Mouse (Mus musculus) myocyte (in vitro differentiated cells): ENCODE data around the gene Dguok. TPM values are rescaled to one million over a fixed set of nuclear protein-coding genes. Genes with fewer than 3 reads are reported as not detected.

Experiments
- H3K27me3 ChIP-seq: one replicate; pipeline ENCODE4 v1.6.1; 2011; ENCODE audit not compliant: control insufficient read depth, insufficient read depth, insufficient read length
- H3K36me3 ChIP-seq: one replicate; pipeline ENCODE4 v1.6.1; 2011; ENCODE audit not compliant: control insufficient read depth, insufficient read depth
- H3K4me2 ChIP-seq: one replicate; pipeline ENCODE4 v1.6.1; 2011; ENCODE audit warnings: low read depth, control low read depth
- H3K4me3 ChIP-seq: one replicate; pipeline ENCODE4 v1.5.1; 2011; ENCODE audit warnings: mild to moderate bottlenecking, control low read depth, moderate library complexity
- H3K79me2 ChIP-seq: one replicate; pipeline ENCODE4 v1.6.1; 2011; ENCODE audit not compliant: control insufficient read depth, insufficient read depth
- H3ac ChIP-seq: one replicate; pipeline ENCODE4 v1.6.1; 2011; ENCODE audit not compliant: control insufficient read depth, insufficient read length
- CEBPB ChIP-seq: IDR thresholded peaks from 2 replicates; pipeline ENCODE4 v1.6.1; 2011; ENCODE audit warnings: mild to moderate bottlenecking, moderate library complexity; ENCODE audit not compliant: poor library complexity, insufficient read depth, severe bottlenecking
- E2F4 ChIP-seq: IDR thresholded peaks from one replicate; pipeline ENCODE4 v1.6.1; 2011; ENCODE audit warnings: mild to moderate bottlenecking, control low read depth, moderate library complexity; ENCODE audit not compliant: insufficient read depth
- MAX ChIP-seq: IDR thresholded peaks from one replicate; pipeline ENCODE4 v1.6.1; 2011; ENCODE audit warnings: low read depth, mild to moderate bottlenecking, control low read depth
- MYOD1 ChIP-seq, 3 experiments: IDR thresholded peaks; one replicate each; pipeline ENCODE4 v1.6.1; 2011; ENCODE audit warnings: control low read depth in 2 of 3, low read depth in 2 of 3, mild to moderate bottlenecking in 2 of 3, moderate library complexity in 1 of 3; ENCODE audit not compliant: insufficient read length in 2 of 3, control insufficient read depth in 1 of 3
- MYOG ChIP-seq, 3 experiments: IDR thresholded peaks; one replicate each; pipeline ENCODE4 v1.6.1; 2011; ENCODE audit warnings: control low read depth in 2 of 3, low read depth in 2 of 3, mild to moderate bottlenecking in 2 of 3; ENCODE audit not compliant: insufficient read length in 2 of 3, control insufficient read depth in 1 of 3, insufficient read depth in 1 of 3
- POLR2A ChIP-seq: IDR thresholded peaks from one replicate; pipeline ENCODE4 v1.6.1; 2011; ENCODE audit warnings: low read depth, mild to moderate bottlenecking, control low read depth, moderate library complexity; ENCODE audit not compliant: insufficient read length
- POLR2AphosphoS2 ChIP-seq: IDR thresholded peaks from one replicate; pipeline ENCODE4 v1.6.1; 2011; ENCODE audit warnings: low read depth, control low read depth; ENCODE audit not compliant: insufficient read length
- REST ChIP-seq: IDR thresholded peaks from one replicate; pipeline ENCODE4 v1.6.1; 2011; ENCODE audit warnings: mild to moderate bottlenecking, control low read depth, moderate library complexity; ENCODE audit not compliant: insufficient read depth, insufficient read length
- SRF ChIP-seq: IDR thresholded peaks from one replicate; pipeline ENCODE4 v1.6.1; 2011; ENCODE audit warnings: low read depth; ENCODE audit not compliant: control insufficient read depth, insufficient read length
- TCF12 ChIP-seq: IDR thresholded peaks from one replicate; pipeline ENCODE4 v1.6.1; 2011; ENCODE audit warnings: mild to moderate bottlenecking, control low read depth; ENCODE audit not compliant: poor library complexity, insufficient read depth, severe bottlenecking
- TCF3 ChIP-seq: IDR thresholded peaks from one replicate; pipeline ENCODE4 v1.6.1; 2011; ENCODE audit warnings: low read depth, control low read depth; ENCODE audit not compliant: insufficient read length
- USF1 ChIP-seq: IDR thresholded peaks from one replicate; pipeline ENCODE4 v1.6.1; 2011; ENCODE audit warnings: low read depth, mild to moderate bottlenecking, control low read depth, moderate library complexity
- polyA plus RNA-seq: library from polyadenylated mRNA; unstranded; fragments of >200 nt; fragmentation: generic; extraction: Trizol; gene quantifications from one replicate; pipeline ENCODE4 v1.2.1, GENCODE M21; 2012; ENCODE audit warnings: missing spikeins

The Dguok gene
- polyA plus RNA-seq, 1 experiment = 28.6 TPM

DNA sequence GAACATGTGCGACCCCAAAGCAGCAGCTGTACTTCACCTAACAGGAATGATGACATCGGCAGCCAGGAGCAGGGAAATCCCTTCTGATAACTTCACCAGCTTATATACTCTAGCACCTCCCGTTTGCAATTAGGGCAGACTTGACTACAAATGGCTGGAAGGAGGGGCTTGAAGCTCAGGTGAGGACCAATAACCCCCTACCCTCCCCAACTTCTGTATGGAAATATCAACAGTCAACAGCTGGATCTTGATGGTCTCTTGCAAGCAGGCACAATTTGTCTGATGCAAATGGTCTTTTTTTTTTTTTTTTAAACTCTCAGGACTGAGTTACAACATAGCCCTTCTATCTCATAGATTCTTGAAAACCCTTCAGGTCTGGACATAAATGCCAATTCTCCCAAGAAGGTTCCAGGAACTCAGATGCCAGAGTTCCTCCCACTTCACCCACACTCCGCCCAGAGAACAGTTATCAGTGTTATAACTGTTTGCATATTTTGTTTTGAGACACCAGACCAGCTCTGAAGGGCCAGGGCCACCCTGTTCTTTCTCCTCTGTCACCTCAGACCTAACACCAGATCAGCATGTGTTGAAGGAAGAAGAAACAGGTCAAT, 47.6 kb downstream of the Dguok start, which contains the start of gene Tet3:
TSS of gene Tet3 (minus strand) at position 51 of the 611 bp plus-strand sequence.
- Histone ChIP-seq H3K4me2 (peak within 1 kb of the TSS; percentile 13), H3ac (no peak within 1 kb of the TSS), H3K79me2 (peaks cover 6% of the 10 kb centered on the region), H3K36me3 (no peaks in the 10 kb centered on the region), H3K4me3 (no peak within 1 kb of the TSS), H3K27me3 (no peaks in the 10 kb centered on the region)
- TF ChIP-seq MYOG (IDR thresholded peaks at IDR 0.05; ENCODE audit: control insufficient read depth in 1 of 3, insufficient read depth in 1 of 3, insufficient read length in 2 of 3, low read depth in 2 of 3) = no peak
- no peak for TF ChIP-seq E2F4
- TF ChIP-seq TCF12 = no peak
- TF ChIP-seq MAX = no peak
- no peak for TF ChIP-seq MYOD1 (IDR thresholded peaks at IDR 0.05; ENCODE audit: control insufficient read depth in 1 of 3, insufficient read length in 2 of 3, low read depth in 2 of 3)
- TF ChIP-seq POLR2A = no peak
- no peak for TF ChIP-seq USF1
- TF ChIP-seq CEBPB = no peak
- no peak for TF ChIP-seq TCF3
- TF ChIP-seq REST = no peak
- no peak for TF ChIP-seq POLR2AphosphoS2
- no peak for TF ChIP-seq SRF

DNA sequence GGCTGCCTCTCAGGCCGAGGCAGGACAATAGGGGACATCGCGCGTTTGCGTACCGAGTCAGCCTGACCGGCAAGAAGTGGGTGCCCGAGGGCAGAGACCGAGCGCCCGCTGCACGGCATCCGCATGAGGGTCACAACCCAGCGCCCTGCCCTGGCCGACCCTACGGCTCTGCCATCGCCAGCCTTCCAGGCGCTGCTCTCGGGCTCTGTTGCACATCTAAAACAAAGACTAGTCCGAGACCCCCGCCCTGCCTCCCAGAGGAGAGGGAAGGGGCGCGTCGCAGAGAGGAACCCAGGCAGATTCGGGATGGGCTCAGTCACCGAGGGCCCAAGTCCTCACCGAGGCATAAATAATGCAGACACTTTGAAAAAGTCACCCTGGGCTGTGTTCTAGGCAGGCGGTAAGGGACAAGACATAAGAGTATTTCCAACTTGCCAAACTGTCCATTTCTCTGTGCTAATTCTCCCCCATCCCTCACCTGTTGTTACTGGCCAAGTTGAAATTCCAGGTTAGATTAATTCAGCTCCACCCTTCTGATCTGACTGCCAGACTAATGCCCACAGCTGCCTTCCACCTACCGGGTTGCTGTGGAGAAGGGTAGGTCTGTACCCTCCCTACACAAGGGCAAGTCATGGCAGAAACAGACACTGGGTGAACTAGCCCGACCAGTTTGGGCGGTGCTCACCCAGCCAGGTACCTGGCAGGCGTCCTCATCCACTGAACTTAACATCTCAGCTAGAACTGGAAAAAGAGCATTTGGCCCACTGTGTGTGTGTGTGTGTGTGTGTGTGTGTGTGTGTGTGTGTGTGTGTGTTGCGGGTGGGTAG, 49.6 kb downstream of the Dguok start:
- Histone ChIP-seq H3K27me3 (no peaks in the 10 kb centered on the region), H3K36me3 (no peaks in the 10 kb centered on the region), H3K4me2 (peak overlapping the region; percentile 80), H3ac (peak overlapping the region; percentile 93), H3K79me2 (peaks cover 6% of the 10 kb centered on the region), H3K4me3 (peak overlapping the region; percentile 23)
- TF ChIP-seq TCF12 (no peak), MAX (no peak), MYOG (IDR thresholded peaks at IDR 0.05; ENCODE audit: control insufficient read depth in 1 of 3, insufficient read depth in 1 of 3, insufficient read length in 2 of 3, low read depth in 2 of 3) (no peak), POLR2A (no peak), REST (no peak), MYOD1 (IDR thresholded peaks at IDR 0.05; ENCODE audit: control insufficient read depth in 1 of 3, insufficient read length in 2 of 3, low read depth in 2 of 3) (no peak), CEBPB (no peak), E2F4 (no peak), USF1 (no peak), TCF3 (no peak), POLR2AphosphoS2 (no peak), SRF (no peak)

DNA sequence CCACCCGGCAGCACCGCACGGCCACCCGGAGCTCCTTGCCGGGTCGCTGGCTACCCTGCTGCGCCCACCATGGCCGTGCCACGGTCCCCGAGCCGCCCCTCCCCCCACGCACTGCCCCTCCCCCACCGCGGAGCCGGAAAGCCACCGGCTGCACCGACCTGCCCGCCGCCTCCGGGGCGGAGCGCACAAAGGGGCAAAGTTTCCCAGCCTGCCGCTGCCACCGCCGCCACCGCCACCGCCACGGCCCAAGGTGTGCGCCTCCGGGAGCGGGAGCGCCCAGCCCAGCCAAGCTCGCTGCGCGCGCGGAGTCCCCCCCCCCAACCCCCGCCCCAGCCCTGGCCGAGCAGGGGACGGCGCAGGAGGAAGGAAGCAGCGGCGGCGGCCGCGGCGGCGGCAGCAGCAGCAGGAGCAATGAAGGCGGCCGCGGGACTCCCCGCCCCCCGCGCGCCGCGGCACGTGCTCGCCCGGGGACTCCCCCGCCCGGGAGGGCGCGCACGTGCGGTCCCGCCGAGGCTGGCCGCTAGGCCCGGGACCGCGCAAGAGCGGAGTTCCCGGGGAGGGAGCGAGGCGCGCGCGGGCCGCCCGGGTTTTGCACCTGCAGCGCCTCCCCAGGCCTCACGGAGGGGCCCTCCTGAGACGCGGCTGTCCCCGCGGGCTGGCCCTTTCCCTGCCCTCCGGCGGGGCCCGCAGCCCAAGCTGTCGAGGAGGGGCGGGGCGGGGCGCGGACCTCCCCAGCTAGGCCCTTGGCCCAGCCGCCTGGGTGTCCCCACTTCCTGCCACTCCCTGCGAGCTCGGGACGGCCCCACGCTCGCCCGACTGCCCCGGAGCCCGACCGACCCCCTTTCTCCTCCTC, 50.4 kb downstream of the Dguok start:
- H3K4me2 ChIP-seq = peak overlapping the region; percentile 80
- TF ChIP-seq CEBPB (no peak), POLR2AphosphoS2 (peak; percentile 37), REST (no peak), MYOD1 (IDR thresholded peaks at IDR 0.05; ENCODE audit: control insufficient read depth in 1 of 3, insufficient read length in 2 of 3, low read depth in 2 of 3) (peak in 1 of 3 experiments; percentile 4), MYOG (IDR thresholded peaks at IDR 0.05; ENCODE audit: control insufficient read depth in 1 of 3, insufficient read depth in 1 of 3, insufficient read length in 2 of 3, low read depth in 2 of 3) (peak in 1 of 3 experiments; percentile 51), POLR2A (peak; percentile 57), E2F4 (no peak)
- peaks cover 6% of the 10 kb centered on the region for H3K79me2 ChIP-seq
- H3K4me3 ChIP-seq = peak overlapping the region; percentile 23
- no peaks in the 10 kb centered on the region for H3K36me3 ChIP-seq
- peak overlapping the region; percentile 93 for H3ac ChIP-seq
- no peaks in the 10 kb centered on the region for H3K27me3 ChIP-seq

DNA sequence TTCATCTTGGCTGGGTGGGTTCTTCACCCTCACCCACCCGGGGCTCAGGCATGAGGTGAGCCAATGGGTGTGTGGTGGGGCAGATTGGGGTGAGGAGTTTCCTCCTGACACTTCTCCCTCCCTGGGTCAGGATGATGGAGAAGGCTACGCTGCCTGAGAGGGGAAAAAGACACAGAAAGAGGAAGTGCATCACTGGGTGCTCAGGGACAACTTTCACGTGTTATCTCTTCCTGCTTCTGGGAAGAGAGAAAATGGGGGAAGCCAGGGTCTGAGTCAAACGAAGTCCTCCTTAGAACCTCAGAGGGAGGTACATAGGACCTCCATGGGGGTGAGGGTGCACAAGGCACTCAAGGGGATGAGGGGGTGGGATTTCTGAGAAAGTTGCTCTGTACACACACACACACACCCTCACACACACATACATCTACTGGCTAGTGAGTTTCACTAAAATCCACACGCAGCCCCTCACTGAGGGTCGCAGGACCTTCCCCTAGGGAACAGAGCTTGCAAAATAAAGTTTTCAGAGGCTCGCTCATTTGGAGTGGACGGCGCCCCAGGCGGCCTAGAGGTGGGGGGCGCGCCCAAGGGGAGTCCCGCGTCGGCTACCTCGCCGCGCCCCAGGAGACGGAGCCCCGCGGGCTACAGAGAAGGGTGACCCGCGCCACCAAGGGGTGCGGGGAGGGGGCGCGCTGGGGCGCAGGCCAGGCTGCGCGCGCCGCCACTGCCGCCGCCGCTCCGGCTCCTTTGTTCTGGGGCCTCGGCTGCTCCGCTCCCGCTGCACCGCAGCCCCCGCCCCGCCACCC, 51.2 kb downstream of the Dguok start:
- Histone ChIP-seq H3K4me3 (peak overlapping the region; percentile 23), H3K36me3 (no peaks in the 10 kb centered on the region), H3ac (peak overlapping the region; percentile 93), H3K4me2 (peak overlapping the region; percentile 75), H3K79me2 (peaks cover 13% of the 10 kb centered on the region), H3K27me3 (no peaks in the 10 kb centered on the region)
- TF ChIP-seq USF1 = no peak
- TF ChIP-seq REST = no peak
- TF ChIP-seq TCF3 = no peak
- TF ChIP-seq POLR2A = no peak
- TF ChIP-seq MYOG (IDR thresholded peaks at IDR 0.05; ENCODE audit: control insufficient read depth in 1 of 3, insufficient read depth in 1 of 3, insufficient read length in 2 of 3, low read depth in 2 of 3) = no peak
- TF ChIP-seq CEBPB = no peak
- TF ChIP-seq MAX = no peak
- no peak for TF ChIP-seq TCF12
- TF ChIP-seq SRF = no peak
- no peak for TF ChIP-seq POLR2AphosphoS2
- TF ChIP-seq MYOD1 (IDR thresholded peaks at IDR 0.05; ENCODE audit: control insufficient read depth in 1 of 3, insufficient read length in 2 of 3, low read depth in 2 of 3) = no peak
- no peak for TF ChIP-seq E2F4
